Mouse (Mus musculus): Measurements from ENCODE around the gene Rpgrip1l.

Gene Rpgrip1l

GRCm38 (mm10) chr8:91329056-91329455 lies 16.0 kb upstream of the Rpgrip1l start:
- no peak for DNase-seq (ENCODE audit: low read depth, low spot score)

GRCm38 (mm10) chr8:91327471-91328205 lies 14.6 kb upstream of the Rpgrip1l start:
- DNase-seq (ENCODE audit: low read depth, low spot score), result no peak

GRCm38 (mm10) chr8:91326946-91327345 lies 13.9 kb upstream of the Rpgrip1l start:
- no peak for DNase-seq (ENCODE audit: low read depth, low spot score)

GRCm38 (mm10) chr8:91326018-91326417 lies 13.0 kb upstream of the Rpgrip1l start:
- DNase-seq (ENCODE audit: low read depth, low spot score), result no peak

GRCm38 (mm10) chr8:91324916-91325315 lies 11.9 kb upstream of the Rpgrip1l start:
- DNase-seq (ENCODE audit: low read depth, low spot score), result no peak

GRCm38 (mm10) chr8:91324271-91324670 lies 11.2 kb upstream of the Rpgrip1l start:
- no peak for DNase-seq (ENCODE audit: low read depth, low spot score)

GRCm38 (mm10) chr8:91323511-91323910 lies 10.4 kb upstream of the Rpgrip1l start:
- DNase-seq (ENCODE audit: low read depth, low spot score), result no peak

- no peak for DNase-seq (ENCODE audit: low read depth, low spot score)
Observed at GRCm38 (mm10) chr8:91318938-91319729, 6.1 kb upstream of the Rpgrip1l start.

- no peak for DNase-seq (ENCODE audit: low read depth, low spot score)
Observed at GRCm38 (mm10) chr8:91317567-91318227, 4.6 kb upstream of the Rpgrip1l start.

- DNase-seq (ENCODE audit: low read depth, low spot score), result no peak
Observed at GRCm38 (mm10) chr8:91312342-91312741, 720 bp downstream of the Rpgrip1l start.

GRCm38 (mm10) chr8:91304481-91305386 lies 8.3 kb downstream of the Rpgrip1l start:
- DNase-seq (ENCODE audit: low read depth, low spot score), result no peak

- DNase-seq (ENCODE audit: low read depth, low spot score), result no peak
Observed at GRCm38 (mm10) chr8:91298672-91299071, 14.4 kb downstream of the Rpgrip1l start.

- DNase-seq (ENCODE audit: low read depth, low spot score), result no peak
Observed at GRCm38 (mm10) chr8:91295786-91296185, 17.3 kb downstream of the Rpgrip1l start.

- no peak for DNase-seq (ENCODE audit: low read depth, low spot score)
Observed at GRCm38 (mm10) chr8:91290576-91290975, 22.5 kb downstream of the Rpgrip1l start.

- no peak for DNase-seq (ENCODE audit: low read depth, low spot score)
Observed at GRCm38 (mm10) chr8:91286237-91286636, 26.8 kb downstream of the Rpgrip1l start.

- no peak for DNase-seq (ENCODE audit: low read depth, low spot score)
Observed at GRCm38 (mm10) chr8:91283815-91284214, 29.2 kb downstream of the Rpgrip1l start.

GRCm38 (mm10) chr8:91282655-91283054 lies 30.4 kb downstream of the Rpgrip1l start:
- no peak for DNase-seq (ENCODE audit: low read depth, low spot score)

- DNase-seq (ENCODE audit: low read depth, low spot score), result no peak
Observed at GRCm38 (mm10) chr8:91281545-91281944, 31.5 kb downstream of the Rpgrip1l start.

- DNase-seq (ENCODE audit: low read depth, low spot score), result no peak
Observed at GRCm38 (mm10) chr8:91280467-91281212, 32.4 kb downstream of the Rpgrip1l start.

- DNase-seq (ENCODE audit: low read depth, low spot score), result no peak
Observed at GRCm38 (mm10) chr8:91278060-91278459, 35.0 kb downstream of the Rpgrip1l start.

- DNase-seq (ENCODE audit: low read depth, low spot score), result no peak
Observed at GRCm38 (mm10) chr8:91276337-91276736, 36.7 kb downstream of the Rpgrip1l start.
